In genomic region chr7:4119976-4120921, GRCm38 (mm10) we compare ENCODE assay signal across 9 mouse cellular contexts. TPM values are rescaled to one million over a fixed set of nuclear protein-coding genes. Genes with fewer than 3 reads are reported as not detected.
DNase-seq lines count a peak whose midpoint lies in the region; ATAC-seq lines count a peak whose summit lies in the region.
"Had no signal": no experiment of that assay in that cellular context is flagged by ENCODE, and none has a peak within 500 bp of the region (broad histone marks: within the 10 kb centered on the region; RNA-seq: fewer than 3 reads in every experiment).

No protein-coding gene starts in this region.

- no peak for ATAC-seq in heart, embryonic 13.5 days (ENCODE audit: extremely low read depth, insufficient number of reproducible peaks, low FRiP score, low TSS enrichment)
- peak; percentile 5; the same call in 1 of the 2 replicates for ATAC-seq in hindbrain, embryonic 16.5 days
- ATAC-seq in neural tube, embryonic 12.5 days (ENCODE audit: low FRiP score, low read depth) = 0 out of 2 replicates have a peak, but pooled peaks have one; percentile 0

- no peak for DNase-seq in heart, postnatal 4 days
- DNase-seq in cerebellum, postnatal 14 days = peak; percentile 25 to 47
- DNase-seq in adipocyte (ENCODE audit: low spot score) = no peak
- no peak for DNase-seq in adrenal gland, postnatal 4 days (ENCODE audit: low spot score in 2 of 2)
- no peak for DNase-seq in embryo, embryonic 10 days (ENCODE audit: low spot score)

- no peaks in the 10 kb centered on the region for H3K9me3 ChIP-seq in heart, embryonic 13.5 days
- no peaks in the 10 kb centered on the region for H3K9me3 ChIP-seq in hindbrain, embryonic 16.5 days (ENCODE audit: control insufficient read depth, low read length)
- H3K9me3 ChIP-seq in neural tube, embryonic 12.5 days = no peaks in the 10 kb centered on the region
- H3K9me3 ChIP-seq: G1E had no signal

- H3K36me3 ChIP-seq in heart, embryonic 13.5 days = no peaks in the 10 kb centered on the region
- no peaks in the 10 kb centered on the region for H3K36me3 ChIP-seq in hindbrain, embryonic 16.5 days (ENCODE audit: control insufficient read depth, insufficient read depth, low read length)
- H3K36me3 ChIP-seq in neural tube, embryonic 12.5 days = no peaks in the 10 kb centered on the region
- H3K36me3 ChIP-seq: G1E had no signal

- 19% methylated on average over 19 of the region's 19 CpGs for WGBS in heart, embryonic 13.5 days
- 6% methylated on average over 17 of the region's 19 CpGs for WGBS in hindbrain, embryonic 16.5 days
- 10% methylated on average over 19 of the region's 19 CpGs for whole genome bisulfite sequencing in neural tube, embryonic 12.5 days

- H3K4me2 ChIP-seq in heart, embryonic 13.5 days = peak overlapping the region; percentile 70
- peak overlapping the region; percentile 74 for H3K4me2 ChIP-seq in hindbrain, embryonic 16.5 days (ENCODE audit: low read length)
- peak overlapping the region; percentile 68 for H3K4me2 ChIP-seq in neural tube, embryonic 12.5 days (replicated peaks)

- peaks cover 75% of the 10 kb centered on the region for H3K27me3 ChIP-seq in heart, embryonic 13.5 days (replicated peaks)
- no peaks in the 10 kb centered on the region for H3K27me3 ChIP-seq in hindbrain, embryonic 16.5 days (replicated peaks; ENCODE audit: control insufficient read depth, insufficient read depth, low read length)
- H3K27me3 ChIP-seq in neural tube, embryonic 12.5 days (replicated peaks) = no peaks in the 10 kb centered on the region

- H3K9ac ChIP-seq in heart, embryonic 13.5 days = no peak overlapping the region
- peak overlapping the region; percentile 92 for H3K9ac ChIP-seq in hindbrain, embryonic 16.5 days (ENCODE audit: low read depth, low read length)
- peak overlapping the region; percentile 81 for H3K9ac ChIP-seq in neural tube, embryonic 12.5 days

- H3K4me3 ChIP-seq in heart, embryonic 13.5 days = peak overlapping the region; percentile 51; the same call in 1 of the 2 replicates
- peak overlapping the region; percentile 76 for H3K4me3 ChIP-seq in hindbrain, embryonic 16.5 days (ENCODE audit: low read length)
- peak overlapping the region; percentile 62 for H3K4me3 ChIP-seq in neural tube, embryonic 12.5 days

- H3K27ac ChIP-seq in heart, embryonic 13.5 days (replicated peaks) = no peak overlapping the region
- peak overlapping the region; percentile 88 for H3K27ac ChIP-seq in hindbrain, embryonic 16.5 days (ENCODE audit: low read depth, low read length)
- H3K27ac ChIP-seq in neural tube, embryonic 12.5 days = peak overlapping the region; percentile 57

- peaks cover 19% of the 10 kb centered on the region; the same call in 1 of the 2 replicates for H3K4me1 ChIP-seq in heart, embryonic 13.5 days
- peaks cover 24% of the 10 kb centered on the region for H3K4me1 ChIP-seq in hindbrain, embryonic 16.5 days (ENCODE audit: control insufficient read depth, insufficient read depth, low read depth, low read length)
- peaks cover 51% of the 10 kb centered on the region for H3K4me1 ChIP-seq in neural tube, embryonic 12.5 days

RNA-seq across cellular contexts. Expression of gene Ttyh1, which starts 1.0 kb away (rescaled TPM):
- 0.88 and 1.0 TPM in 2 replicates for polyA plus RNA-seq in heart, embryonic 13.5 days (2015; fragmentation: Nextera tagmentation; extraction: Ambion mirVana)
- total RNA-seq in heart, postnatal 4 days (2021) = 1 to 10 TPM; 1.1 to 2.1 TPM
- polyA plus RNA-seq in hindbrain, embryonic 16.5 days (2015; fragmentation: Nextera tagmentation; extraction: Ambion mirVana) = 204 and 239 TPM in 2 replicates
- 111 and 113 TPM in 2 replicates for polyA plus RNA-seq in neural tube, embryonic 12.5 days (2016; fragmentation: Nextera tagmentation; extraction: Ambion mirVana)
- total RNA-seq in adrenal gland, postnatal 4 days (2021) = 10 to 100 TPM; 13.7 to 19.0 TPM
- polyA plus RNA-seq: G1E had no signal

RNA-seq across cellular contexts. Expression of gene Leng8, which starts 16.6 kb away (rescaled TPM):
- 44.4 and 45.9 TPM in 2 replicates for polyA plus RNA-seq in heart, embryonic 13.5 days (2015; fragmentation: Nextera tagmentation; extraction: Ambion mirVana)
- 10 to 100 TPM; 63.7 to 77.8 TPM for total RNA-seq in heart, postnatal 4 days (2021)
- 57.4 and 75.4 TPM in 2 replicates for polyA plus RNA-seq in hindbrain, embryonic 16.5 days (2015; fragmentation: Nextera tagmentation; extraction: Ambion mirVana)
- 92.7 and 110 TPM in 2 replicates for polyA plus RNA-seq in neural tube, embryonic 12.5 days (2016; fragmentation: Nextera tagmentation; extraction: Ambion mirVana)
- 100 to 1,000 TPM; 209 to 212 TPM for total RNA-seq in adrenal gland, postnatal 4 days (2021)

RNA-seq across cellular contexts. Expression of gene Leng9, which starts 29.9 kb away (rescaled TPM):
- polyA plus RNA-seq in heart, embryonic 13.5 days (2015; fragmentation: Nextera tagmentation; extraction: Ambion mirVana) = 1.8 and 2.0 TPM in 2 replicates
- 1 to 10 TPM; 2.1 to 3.0 TPM for total RNA-seq in heart, postnatal 4 days (2021)
- 6.0 and 6.8 TPM in 2 replicates for polyA plus RNA-seq in hindbrain, embryonic 16.5 days (2015; fragmentation: Nextera tagmentation; extraction: Ambion mirVana)
- 3.4 and 4.0 TPM in 2 replicates for polyA plus RNA-seq in neural tube, embryonic 12.5 days (2016; fragmentation: Nextera tagmentation; extraction: Ambion mirVana)
- total RNA-seq in adrenal gland, postnatal 4 days (2021) = 1 to 10 TPM; 8.2 to 9.3 TPM

RNA-seq across cellular contexts. Expression of gene Cdc42ep5, which starts 44.4 kb away (rescaled TPM):
- 26.5 and 26.7 TPM in 2 replicates for polyA plus RNA-seq in heart, embryonic 13.5 days (2015; fragmentation: Nextera tagmentation; extraction: Ambion mirVana)
- 10 to 100 TPM; 13.6 to 14.0 TPM for total RNA-seq in heart, postnatal 4 days (2021)
- polyA plus RNA-seq in hindbrain, embryonic 16.5 days (2015; fragmentation: Nextera tagmentation; extraction: Ambion mirVana) = 8.5 and 9.7 TPM in 2 replicates
- 14.1 and 14.2 TPM in 2 replicates for polyA plus RNA-seq in neural tube, embryonic 12.5 days (2016; fragmentation: Nextera tagmentation; extraction: Ambion mirVana)
- total RNA-seq in adrenal gland, postnatal 4 days (2021) = 10 to 100 TPM; 51.6 to 53.5 TPM

RNA-seq across cellular contexts. Expression of gene Lair1, which starts 57.2 kb away (rescaled TPM):
- 0.83 and 1.1 TPM in 2 replicates for polyA plus RNA-seq in heart, embryonic 13.5 days (2015; fragmentation: Nextera tagmentation; extraction: Ambion mirVana)
- total RNA-seq in heart, postnatal 4 days (2021) = under 1 TPM; 0.54 to 0.55 TPM
- 3.1 and 3.5 TPM in 2 replicates for polyA plus RNA-seq in hindbrain, embryonic 16.5 days (2015; fragmentation: Nextera tagmentation; extraction: Ambion mirVana)
- polyA plus RNA-seq in neural tube, embryonic 12.5 days (2016; fragmentation: Nextera tagmentation; extraction: Ambion mirVana) = 2.5 and 3.1 TPM in 2 replicates
- 1 to 10 TPM; 1.6 to 1.9 TPM for total RNA-seq in adrenal gland, postnatal 4 days (2021)

Comparison
In these comparisons a context has a peak if more than half of its experiments do, and no peak if none do; other contexts are left out.
1. DNase-seq: peak in cerebellum, postnatal 14 days (2 of 2); none in heart, postnatal 4 days (single experiment), adipocyte (single experiment), adrenal gland, postnatal 4 days (0 of 2) and embryo, embryonic 10 days (single experiment).
2. RNA of gene Ttyh1, which starts 1.0 kb away (polyA plus RNA-seq): 204 to 239 TPM in hindbrain, embryonic 16.5 days and 111 to 113 TPM in neural tube, embryonic 12.5 days; 0.88 to 1.0 TPM in heart, embryonic 13.5 days; every median in the first group is over 10 times any median in the second.
3. Peak in every context shown above with its lines, with median percentiles within 50 percentile points of each other: H3K4me2 ChIP-seq and H3K4me3 ChIP-seq.